Mouse (Mus musculus) limb, embryonic 15.5 days (tissue): ENCODE results near the gene Lrfn1. TPM values are rescaled to one million over a fixed set of nuclear protein-coding genes. Genes with fewer than 3 reads are reported as not detected.

Source experiments
- ATAC-seq: fragments of 200-750 bp; cut with Nextera tagmentation; 2 replicates; pipeline ENCODE4 v1.8.0; 2017; ENCODE audit warnings: low read depth, moderate TSS enrichment; ENCODE audit not compliant: insufficient number of reproducible peaks, low FRiP score, low TSS enrichment
- H3K27ac ChIP-seq: fragments of 300-500 bp; sonication (generic); 2 replicates; pipeline ENCODE4 v1.5.1; 2015; ENCODE audit warnings: moderate library complexity, mild to moderate bottlenecking, inconsistent platforms
- H3K27me3 ChIP-seq: fragments of 300-500 bp; sonication (generic); 2 replicates; pipeline ENCODE4 v1.6.1; 2015; ENCODE audit warnings: inconsistent platforms
- H3K36me3 ChIP-seq: fragments of 300-500 bp; sonication (generic); 2 replicates; pipeline ENCODE4 v1.6.1; 2015; ENCODE audit warnings: inconsistent platforms
- H3K4me1 ChIP-seq: fragments of 300-500 bp; sonication (generic); 2 replicates; pipeline ENCODE4 v1.6.1; 2015; ENCODE audit warnings: inconsistent platforms
- H3K4me2 ChIP-seq: fragments of 300-500 bp; sonication (generic); 2 replicates; pipeline ENCODE4 v1.6.1; 2015; ENCODE audit warnings: mild to moderate bottlenecking, inconsistent platforms
- H3K4me3 ChIP-seq: fragments of 300-500 bp; sonication (generic); 2 replicates; pipeline ENCODE4 v1.5.1; 2015; ENCODE audit warnings: mild to moderate bottlenecking, inconsistent platforms
- H3K9ac ChIP-seq: fragments of 300-500 bp; sonication (generic); 2 replicates; pipeline ENCODE4 v1.6.1; 2015; ENCODE audit warnings: inconsistent platforms
- H3K9me3 ChIP-seq: fragments of 300-500 bp; sonication (generic); 2 replicates; pipeline ENCODE4 v1.6.1; 2016; ENCODE audit warnings: inconsistent platforms
- WGBS: fragments of 180-500 bp; shearing (Covaris S2); methylation state at CpG from one replicate; pipeline ENCODE4 v1.1.7; 2015; 5-methylcytosine and 5-hydroxymethylcytosine counted together
- polyA plus RNA-seq: library from polyadenylated mRNA; unstranded; fragments of >200 nt; fragmentation: Nextera tagmentation; extraction: Ambion mirVana; gene quantifications from 2 replicates; pipeline ENCODE4 v1.2.1, GENCODE M21; 2015

Lrfn1 gene
- polyA plus RNA-seq = 3.1 and 3.5 TPM in 2 replicates

DNA sequence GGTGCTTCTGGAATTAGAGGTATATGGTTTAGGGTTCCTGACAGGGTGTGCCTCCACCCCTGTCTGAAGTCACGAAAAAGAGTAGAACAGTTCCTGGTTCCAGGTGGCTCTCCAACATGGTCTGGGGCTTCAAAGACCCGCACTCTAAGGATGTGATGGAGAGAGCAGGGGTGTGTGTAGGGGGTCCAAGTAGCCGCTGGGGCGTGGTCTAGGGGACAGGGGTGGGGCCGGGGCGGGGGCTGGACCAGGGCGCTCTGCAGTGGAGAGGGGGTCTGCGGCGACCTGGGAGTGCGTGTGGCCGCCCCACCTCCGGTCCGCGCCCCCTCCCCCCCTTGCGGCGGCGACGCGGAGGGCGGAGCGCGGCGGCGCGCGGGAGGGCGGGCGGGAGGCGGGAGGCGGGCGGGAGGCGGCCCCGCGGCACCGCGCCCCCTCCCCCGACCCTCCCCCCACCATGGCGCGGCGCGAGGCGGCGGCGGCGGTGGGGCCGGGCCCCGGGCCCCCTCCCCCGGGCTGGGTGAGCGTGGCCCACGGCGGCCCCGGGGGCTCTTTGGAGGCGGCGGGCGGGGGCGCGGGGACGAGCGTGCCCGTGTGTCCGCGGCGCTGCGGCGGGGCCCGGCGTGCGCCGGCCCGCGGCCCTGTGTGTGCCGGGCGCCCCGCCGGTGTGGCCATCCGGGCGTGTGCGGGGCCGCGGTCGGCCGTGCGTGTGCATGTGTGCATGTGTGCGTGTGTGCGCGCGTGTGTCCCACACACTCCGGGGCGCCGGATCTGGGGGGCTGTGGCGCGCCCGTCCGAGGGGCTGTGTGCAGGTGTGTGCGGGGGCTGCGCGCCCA is at the start of gene Lrfn1:
Gene Lrfn1, plus strand, starts transcription at position 450 of the 830 bp plus-strand sequence.
- under 1% methylated on average over 26 of the region's 97 CpGs for WGBS
- peaks cover 13% of the 10 kb centered on the region for H3K4me1 ChIP-seq

GRCm38 (mm10) chr7:28410841-28411475 is 40.8 kb upstream of the Lrfn1 start:
- Histone ChIP-seq H3K27me3 (no peaks in the 10 kb centered on the region), H3K9me3 (no peaks in the 10 kb centered on the region), H3K27ac (no peak overlapping the region), H3K4me3 (no peak overlapping the region), H3K36me3 (peaks cover 94% of the 10 kb centered on the region), H3K9ac (no peak overlapping the region), H3K4me2 (no peak overlapping the region), H3K4me1 (0 out of 2 replicates have a peak, but pooled peaks cover 3% of the 10 kb centered on the region)
- 87% methylated on average over 3 of the region's 3 CpGs for WGBS
- ATAC-seq = no peak

More for the DNA sequence above, at the start of gene Lrfn1:
- Histone ChIP-seq H3K27ac (peak within 1 kb of the TSS; percentile 63; the same call in 1 of the 2 replicates), H3K36me3 (peaks cover 23% of the 10 kb centered on the region), H3K4me2 (peak within 1 kb of the TSS; percentile 96), H3K4me3 (peak within 1 kb of the TSS; percentile 87), H3K9ac (peak within 1 kb of the TSS; percentile 73), H3K9me3 (no peaks in the 10 kb centered on the region), H3K27me3 (no peaks in the 10 kb centered on the region)
- peak; percentile 56; the same call in 1 of the 2 replicates for ATAC-seq

GRCm38 (mm10) chr7:28412826-28413225 is 39.0 kb upstream of the Lrfn1 start:
- Histone ChIP-seq H3K4me3 (no peak overlapping the region), H3K27me3 (no peaks in the 10 kb centered on the region), H3K36me3 (peaks cover 92% of the 10 kb centered on the region), H3K9me3 (no peaks in the 10 kb centered on the region), H3K27ac (no peak overlapping the region), H3K9ac (no peak overlapping the region), H3K4me1 (0 out of 2 replicates have a peak, but pooled peaks cover 4% of the 10 kb centered on the region), H3K4me2 (no peak overlapping the region)
- ATAC-seq = no peak
- 85% methylated on average over 4 of the region's 4 CpGs for WGBS

- no peak for ATAC-seq
- H3K4me2 ChIP-seq = no peak overlapping the region
- peaks cover 93% of the 10 kb centered on the region for H3K36me3 ChIP-seq
- no peak overlapping the region for H3K27ac ChIP-seq
- H3K9ac ChIP-seq = no peak overlapping the region
- peaks cover 12% of the 10 kb centered on the region; the same call in 1 of the 2 replicates for H3K4me1 ChIP-seq
- no peak overlapping the region for H3K4me3 ChIP-seq
- no peaks in the 10 kb centered on the region for H3K27me3 ChIP-seq
- no peaks in the 10 kb centered on the region for H3K9me3 ChIP-seq
Observed at GRCm38 (mm10) chr7:28417368-28417767, 34.4 kb upstream of the Lrfn1 start.

GRCm38 (mm10) chr7:28418096-28418670 is 33.6 kb upstream of the Lrfn1 start:
- Histone ChIP-seq H3K27me3 (no peaks in the 10 kb centered on the region), H3K36me3 (peaks cover 93% of the 10 kb centered on the region), H3K4me3 (no peak overlapping the region), H3K9me3 (no peaks in the 10 kb centered on the region), H3K4me2 (no peak overlapping the region), H3K27ac (peak overlapping the region; percentile 50; the same call in 1 of the 2 replicates), H3K9ac (no peak overlapping the region), H3K4me1 (peaks cover 12% of the 10 kb centered on the region; the same call in 1 of the 2 replicates)
- ATAC-seq = 0 out of 2 replicates have a peak, but pooled peaks have one; percentile 59
- 58% methylated on average over 8 of the region's 8 CpGs for WGBS

- H3K9ac ChIP-seq = no peak overlapping the region
- no peak overlapping the region for H3K27ac ChIP-seq
- H3K36me3 ChIP-seq = peaks cover 91% of the 10 kb centered on the region
- no peak overlapping the region for H3K4me3 ChIP-seq
- H3K4me1 ChIP-seq = peaks cover 12% of the 10 kb centered on the region; the same call in 1 of the 2 replicates
- ATAC-seq = no peak
- no peaks in the 10 kb centered on the region for H3K27me3 ChIP-seq
- WGBS = 78% methylated on average over 2 of the region's 2 CpGs
- no peak overlapping the region for H3K4me2 ChIP-seq
- H3K9me3 ChIP-seq = no peaks in the 10 kb centered on the region
Observed at GRCm38 (mm10) chr7:28419416-28419815, 32.4 kb upstream of the Lrfn1 start.

DNA sequence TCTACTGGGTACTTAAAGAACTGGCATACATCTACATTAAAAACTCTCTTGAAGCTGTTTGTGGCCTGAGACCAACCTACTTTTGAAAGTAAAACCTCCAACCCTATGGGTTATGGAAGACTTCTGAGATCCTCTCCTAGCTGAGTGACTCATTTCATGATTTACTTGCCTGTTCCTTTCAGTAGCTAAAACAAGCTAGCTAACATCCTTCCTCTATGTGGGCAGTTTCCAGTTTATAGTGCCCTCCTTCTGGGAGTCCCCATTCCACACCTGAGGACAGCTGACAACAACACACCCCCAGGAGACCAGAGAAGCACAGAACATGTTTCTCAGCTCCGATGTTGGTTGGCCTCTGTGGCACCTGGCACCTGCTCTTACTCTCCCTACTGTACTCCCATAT is 28.8 kb upstream of the Lrfn1 start:
- peaks cover 61% of the 10 kb centered on the region for H3K36me3 ChIP-seq

DNA sequence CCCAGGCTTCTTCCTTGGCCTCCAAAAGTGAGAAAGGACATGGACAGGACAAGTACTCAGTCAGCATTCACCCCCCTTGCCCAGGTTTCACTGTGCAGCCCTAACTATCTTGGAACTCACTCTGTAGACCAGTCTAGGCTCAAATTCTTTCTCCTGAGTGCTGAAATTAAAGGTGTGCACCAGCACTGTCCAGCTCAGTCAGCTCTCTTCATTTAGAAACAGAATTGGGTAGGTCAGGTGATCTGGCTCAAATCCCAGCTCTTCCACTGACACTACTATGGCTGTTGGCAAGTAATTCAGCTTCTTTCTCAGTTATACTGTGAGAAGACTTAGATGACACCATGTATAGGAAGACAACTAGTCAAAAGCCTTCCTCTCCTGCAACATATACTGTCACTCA is 24.0 kb upstream of the Lrfn1 start:
- Histone ChIP-seq H3K4me2 (no peak overlapping the region), H3K27me3 (no peaks in the 10 kb centered on the region), H3K4me3 (no peak overlapping the region), H3K36me3 (peaks cover 28% of the 10 kb centered on the region), H3K9ac (no peak overlapping the region), H3K9me3 (no peaks in the 10 kb centered on the region), H3K27ac (no peak overlapping the region), H3K4me1 (peaks cover 5% of the 10 kb centered on the region; the same call in 1 of the 2 replicates)
- ATAC-seq = no peak

More for the DNA sequence above, 28.8 kb upstream of the Lrfn1 start:
- H3K9ac ChIP-seq = no peak overlapping the region
- H3K4me1 ChIP-seq = peaks cover 9% of the 10 kb centered on the region; the same call in 1 of the 2 replicates
- no peaks in the 10 kb centered on the region for H3K9me3 ChIP-seq
- no peaks in the 10 kb centered on the region for H3K27me3 ChIP-seq
- WGBS = 93% methylated on average over 1 of the region's 1 CpGs
- no peak overlapping the region for H3K27ac ChIP-seq
- ATAC-seq = no peak
- H3K4me3 ChIP-seq = no peak overlapping the region
- no peak overlapping the region for H3K4me2 ChIP-seq

- Histone ChIP-seq H3K4me1 (peaks cover 30% of the 10 kb centered on the region), H3K36me3 (peaks cover 20% of the 10 kb centered on the region), H3K9me3 (no peaks in the 10 kb centered on the region), H3K9ac (no peak overlapping the region), H3K27ac (no peak overlapping the region), H3K4me3 (no peak overlapping the region), H3K4me2 (no peak overlapping the region), H3K27me3 (no peaks in the 10 kb centered on the region)
- WGBS = 84% methylated on average over 1 of the region's 1 CpGs
- no peak for ATAC-seq
Observed at GRCm38 (mm10) chr7:28430512-28430911, 21.3 kb upstream of the Lrfn1 start.

- H3K27me3 ChIP-seq = no peaks in the 10 kb centered on the region
- H3K9me3 ChIP-seq = no peaks in the 10 kb centered on the region
- no peak overlapping the region for H3K27ac ChIP-seq
- H3K9ac ChIP-seq = no peak overlapping the region
- peaks cover 20% of the 10 kb centered on the region for H3K36me3 ChIP-seq
- H3K4me1 ChIP-seq = peaks cover 33% of the 10 kb centered on the region
- 83% methylated on average over 2 of the region's 2 CpGs for WGBS
- H3K4me2 ChIP-seq = no peak overlapping the region
- H3K4me3 ChIP-seq = no peak overlapping the region
- ATAC-seq = no peak
Observed at GRCm38 (mm10) chr7:28432252-28432651, 19.5 kb upstream of the Lrfn1 start.

GRCm38 (mm10) chr7:28435660-28436259 is 16.0 kb upstream of the Lrfn1 start:
- H3K27ac ChIP-seq = peak overlapping the region; percentile 72
- peak overlapping the region; percentile 92 for H3K9ac ChIP-seq
- H3K4me1 ChIP-seq = peaks cover 37% of the 10 kb centered on the region
- under 1% methylated on average over 13 of the region's 70 CpGs for WGBS
- H3K9me3 ChIP-seq = no peaks in the 10 kb centered on the region
- H3K4me3 ChIP-seq = peak overlapping the region; percentile 89
- H3K36me3 ChIP-seq = peaks cover 12% of the 10 kb centered on the region
- H3K27me3 ChIP-seq = no peaks in the 10 kb centered on the region
- ATAC-seq = 0 out of 2 replicates have a peak, but pooled peaks have one; percentile 1
- H3K4me2 ChIP-seq = peak overlapping the region; percentile 74
